Mouse (Mus musculus): ENCODE data around the gene Zfp53.

- no peak for TF ChIP-seq CTCF (IDR thresholded peaks at IDR 0.05; ENCODE audit: low read depth)
- no peak for TF ChIP-seq EP300 (IDR thresholded peaks at IDR 0.05; ENCODE audit: low read depth)
Observed at GRCm38 (mm10) chr17:21472653-21473307, 16.0 kb upstream of the Zfp53 start.
